Mouse (Mus musculus): Measurements from ENCODE around the gene Mical3.

Mical3 gene

GRCm38 (mm10) chr6:121043434-121044189, 87.2 kb downstream of the Mical3 start:
- in situ Hi-C loops (cut with MboI; ENCODE audit: low pct_unique_long_range_greater_than_20kb in 1 of 2, low sequenced_read_pairs in 2 of 2, unreplicated experiment in 1 of 2), result no loop called here

- in situ Hi-C loops (cut with MboI; ENCODE audit: low pct_unique_long_range_greater_than_20kb in 1 of 2, low sequenced_read_pairs in 2 of 2, unreplicated experiment in 1 of 2), result no loop called here
These were observed 91.1 kb downstream of the Mical3 start for GRCm38 (mm10) chr6:121039719-121040118.

- in situ Hi-C loops (cut with MboI; ENCODE audit: low pct_unique_long_range_greater_than_20kb in 1 of 2, low sequenced_read_pairs in 2 of 2, unreplicated experiment in 1 of 2), result no loop called here
These were observed 91.5 kb downstream of the Mical3 start for GRCm38 (mm10) chr6:121039286-121039685.

- in situ Hi-C loops (cut with MboI; ENCODE audit: low pct_unique_long_range_greater_than_20kb in 1 of 2, low sequenced_read_pairs in 2 of 2, unreplicated experiment in 1 of 2), result no loop called here
These were observed 93.7 kb downstream of the Mical3 start for GRCm38 (mm10) chr6:121037086-121037485.

- in situ Hi-C loops (cut with MboI; ENCODE audit: low pct_unique_long_range_greater_than_20kb in 1 of 2, low sequenced_read_pairs in 2 of 2, unreplicated experiment in 1 of 2), result no loop called here
These were observed 94.9 kb downstream of the Mical3 start for GRCm38 (mm10) chr6:121035929-121036328.

DNA sequence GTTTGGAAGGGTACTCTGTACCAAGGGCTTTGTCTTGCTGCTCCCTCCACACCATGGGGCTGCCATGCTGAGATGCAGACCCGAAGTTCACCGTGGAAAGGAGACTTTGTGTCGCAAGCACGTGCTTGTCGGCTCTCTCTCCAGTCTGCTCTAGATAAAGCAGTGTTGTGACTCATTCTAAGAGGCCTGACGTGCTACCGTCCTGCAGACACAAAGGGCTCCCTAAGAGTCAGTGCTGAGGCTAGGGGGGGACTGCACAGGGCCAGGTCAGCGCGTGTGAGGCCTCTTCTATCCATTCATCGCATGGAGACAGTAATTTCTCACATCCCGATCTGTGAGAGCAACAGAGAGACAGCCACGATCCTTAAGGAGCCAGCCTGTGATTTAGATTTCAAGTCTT, 95.5 kb downstream of the Mical3 start:
- in situ Hi-C loops (cut with MboI; ENCODE audit: low pct_unique_long_range_greater_than_20kb in 1 of 2, low sequenced_read_pairs in 2 of 2, unreplicated experiment in 1 of 2), result no loop called here

GRCm38 (mm10) chr6:121033250-121033649, 97.5 kb downstream of the Mical3 start:
- in situ Hi-C loops (cut with MboI; ENCODE audit: low pct_unique_long_range_greater_than_20kb in 1 of 2, low sequenced_read_pairs in 2 of 2, unreplicated experiment in 1 of 2), result no loop called here

DNA sequence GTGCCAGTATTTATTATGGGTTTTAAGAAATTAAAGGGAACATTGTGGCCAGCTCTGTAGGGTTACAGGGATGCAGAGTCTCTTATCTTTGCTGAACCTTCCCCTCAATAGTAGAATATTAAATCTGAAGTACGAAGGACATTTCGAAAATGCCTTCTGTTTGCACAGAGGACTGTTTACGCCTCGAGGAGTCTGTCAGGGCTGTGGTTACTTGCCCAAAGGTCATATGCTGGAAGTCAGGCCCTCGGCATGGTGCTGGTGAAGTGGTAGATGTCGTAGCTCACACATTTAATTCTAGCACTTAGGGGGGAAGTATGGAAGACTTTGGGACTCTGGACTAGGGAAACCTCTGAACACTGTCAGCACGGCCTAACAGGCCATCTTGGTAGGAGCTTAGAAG, 99.4 kb downstream of the Mical3 start:
- in situ Hi-C loops (cut with MboI; ENCODE audit: low pct_unique_long_range_greater_than_20kb in 1 of 2, low sequenced_read_pairs in 2 of 2, unreplicated experiment in 1 of 2), result no loop called here

DNA sequence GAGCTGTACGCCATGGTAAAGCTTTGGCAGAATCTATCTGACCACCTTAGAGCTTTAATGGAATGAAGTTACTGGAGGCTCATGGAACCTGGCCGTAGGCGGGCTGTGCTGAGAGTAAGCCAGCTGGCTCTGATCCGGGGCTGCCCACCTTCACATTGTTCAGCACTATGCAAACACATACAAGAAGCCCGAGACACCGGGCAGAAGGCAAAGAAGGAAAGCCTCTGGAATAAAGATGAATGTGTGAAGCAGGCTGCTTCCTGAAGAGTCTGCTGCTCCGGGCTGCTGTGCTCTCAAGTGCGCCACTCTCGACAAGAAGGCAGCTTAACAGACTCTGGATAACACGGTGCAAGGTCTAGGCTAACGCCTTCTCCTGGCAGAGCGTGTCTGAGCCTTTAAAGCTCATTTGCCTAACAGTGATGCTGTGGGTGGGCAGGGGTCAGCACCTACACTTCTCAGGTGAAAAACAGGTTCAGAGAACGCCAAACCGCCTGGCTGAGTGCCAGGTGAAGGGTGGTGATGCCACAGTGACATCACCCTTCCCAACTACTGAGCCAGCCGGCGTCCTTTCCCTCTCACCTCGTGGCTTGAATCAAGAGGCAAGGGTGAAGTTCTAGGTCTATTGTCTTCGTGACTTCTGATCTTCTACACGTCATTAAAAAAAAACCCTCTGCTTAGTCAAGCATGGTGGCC, 100.8 kb downstream of the Mical3 start:
- in situ Hi-C loops (cut with MboI; ENCODE audit: low pct_unique_long_range_greater_than_20kb in 1 of 2, low sequenced_read_pairs in 2 of 2, unreplicated experiment in 1 of 2), result no loop called here

DNA sequence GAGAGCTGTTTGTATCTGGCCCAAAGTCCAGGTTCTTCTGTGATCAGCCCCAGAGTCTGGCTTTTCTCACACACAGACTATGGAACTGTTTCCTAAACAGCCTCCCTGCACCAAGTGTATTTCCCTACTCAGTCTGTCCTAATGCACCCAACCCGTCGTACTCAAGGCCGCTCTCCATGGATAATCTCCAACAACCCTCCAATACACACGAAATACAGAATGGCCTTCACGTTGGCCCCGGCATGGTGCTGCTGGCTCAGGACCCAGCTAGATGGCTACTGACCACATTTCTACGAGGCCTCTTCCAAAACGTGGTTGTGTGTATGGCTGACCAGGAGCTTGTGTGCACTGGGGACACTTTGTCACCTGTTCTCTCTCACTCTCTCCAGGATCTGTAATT, 102.3 kb downstream of the Mical3 start:
- in situ Hi-C loops (cut with MboI; ENCODE audit: low pct_unique_long_range_greater_than_20kb in 1 of 2, low sequenced_read_pairs in 2 of 2, unreplicated experiment in 1 of 2), result no loop called here

- in situ Hi-C loops (cut with MboI; ENCODE audit: low pct_unique_long_range_greater_than_20kb in 1 of 2, low sequenced_read_pairs in 2 of 2, unreplicated experiment in 1 of 2), result no loop called here
These were observed 103.5 kb downstream of the Mical3 start for GRCm38 (mm10) chr6:121027314-121027713.

DNA sequence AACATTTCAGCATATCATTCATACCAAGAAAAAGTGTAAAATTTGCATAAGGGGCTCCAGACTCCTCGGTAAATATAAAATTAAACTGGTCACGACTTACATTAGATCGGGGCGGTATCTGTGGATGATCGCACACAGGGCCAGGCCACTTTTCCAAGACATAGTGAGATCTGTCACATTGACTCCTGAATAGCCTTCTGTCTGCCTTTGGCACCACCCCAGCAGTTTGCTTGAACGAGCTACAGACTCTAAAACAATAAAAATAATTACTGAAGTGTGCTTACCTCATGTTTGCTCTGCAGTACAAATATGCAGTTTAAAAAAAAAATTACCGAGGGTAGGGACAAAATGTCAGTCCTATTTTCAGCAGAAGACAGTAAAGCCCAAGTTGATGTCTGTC, 103.9 kb downstream of the Mical3 start:
- in situ Hi-C loops (cut with MboI; ENCODE audit: low pct_unique_long_range_greater_than_20kb in 1 of 2, low sequenced_read_pairs in 2 of 2, unreplicated experiment in 1 of 2), result no loop called here

- in situ Hi-C loops (cut with MboI; ENCODE audit: low pct_unique_long_range_greater_than_20kb in 1 of 2, low sequenced_read_pairs in 2 of 2, unreplicated experiment in 1 of 2), result no loop called here
These were observed 104.7 kb downstream of the Mical3 start for GRCm38 (mm10) chr6:121026019-121026584.

GRCm38 (mm10) chr6:121018147-121018546, 112.7 kb downstream of the Mical3 start:
- in situ Hi-C loops (cut with MboI; ENCODE audit: low pct_unique_long_range_greater_than_20kb in 1 of 2, low sequenced_read_pairs in 2 of 2, unreplicated experiment in 1 of 2), result no loop called here

DNA sequence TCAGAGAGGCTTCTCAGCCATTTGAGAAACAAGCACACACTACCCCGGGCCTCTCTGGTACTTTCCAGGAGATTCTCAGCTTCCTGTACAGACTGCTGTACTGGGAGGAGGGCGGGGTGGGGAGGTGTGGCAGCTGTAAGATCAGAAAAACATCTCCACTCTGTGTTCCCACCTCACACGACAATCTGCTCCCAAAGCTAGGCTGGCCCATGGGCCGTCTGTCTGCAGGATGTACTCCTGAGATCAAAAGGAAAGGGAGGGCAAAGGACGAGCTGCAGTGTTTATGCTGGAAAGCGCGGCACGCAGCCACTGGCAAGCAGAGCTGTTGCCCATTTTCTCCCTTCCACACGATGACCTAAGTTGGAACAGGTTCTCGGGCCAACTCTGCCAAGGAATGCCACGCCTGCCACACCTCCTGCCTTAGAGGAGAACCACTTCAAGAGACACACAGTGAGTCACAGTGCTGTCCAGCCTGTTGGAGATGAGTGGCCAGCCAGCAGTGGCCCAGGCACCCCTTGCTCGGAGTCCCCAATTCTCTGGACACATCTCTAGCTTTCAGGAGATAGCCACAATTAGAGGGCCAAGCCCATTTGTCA, 113.3 kb downstream of the Mical3 start:
- in situ Hi-C loops (cut with MboI; ENCODE audit: low pct_unique_long_range_greater_than_20kb in 1 of 2, low sequenced_read_pairs in 2 of 2, unreplicated experiment in 1 of 2), result no loop called here

GRCm38 (mm10) chr6:121016097-121016496, 114.7 kb downstream of the Mical3 start:
- in situ Hi-C loops (cut with MboI; ENCODE audit: low pct_unique_long_range_greater_than_20kb in 1 of 2, low sequenced_read_pairs in 2 of 2, unreplicated experiment in 1 of 2), result no loop called here

- in situ Hi-C loops (cut with MboI; ENCODE audit: low pct_unique_long_range_greater_than_20kb in 1 of 2, low sequenced_read_pairs in 2 of 2, unreplicated experiment in 1 of 2), result no loop called here
These were observed 116.5 kb downstream of the Mical3 start for GRCm38 (mm10) chr6:121014339-121014738.

GRCm38 (mm10) chr6:121013750-121014149, 117.0 kb downstream of the Mical3 start:
- in situ Hi-C loops (cut with MboI; ENCODE audit: low pct_unique_long_range_greater_than_20kb in 1 of 2, low sequenced_read_pairs in 2 of 2, unreplicated experiment in 1 of 2), result no loop called here

DNA sequence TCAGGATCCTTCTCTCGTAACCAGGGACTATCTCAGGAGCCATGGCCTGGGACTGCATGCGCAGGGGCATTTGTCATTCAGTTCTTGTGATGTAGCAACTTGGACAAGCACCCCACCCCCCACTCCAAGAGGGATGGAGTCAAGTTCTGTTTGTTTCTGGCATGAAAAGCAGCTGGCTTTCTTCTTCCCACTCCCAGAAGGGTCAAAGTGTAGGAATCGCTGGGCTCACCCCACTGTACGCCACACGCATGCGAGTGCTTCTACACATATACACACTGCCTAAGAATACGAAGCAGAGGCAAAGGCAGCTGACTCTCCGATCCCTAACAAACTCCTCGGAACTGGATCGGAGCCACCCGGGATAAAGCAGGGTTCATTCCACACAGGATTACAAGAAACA, 119.1 kb downstream of the Mical3 start:
- in situ Hi-C loops (cut with MboI; ENCODE audit: low pct_unique_long_range_greater_than_20kb in 1 of 2, low sequenced_read_pairs in 2 of 2, unreplicated experiment in 1 of 2), result no loop called here
